Comparison of ENCODE assay signal across 12 mouse cellular contexts in the genomic region with DNA sequence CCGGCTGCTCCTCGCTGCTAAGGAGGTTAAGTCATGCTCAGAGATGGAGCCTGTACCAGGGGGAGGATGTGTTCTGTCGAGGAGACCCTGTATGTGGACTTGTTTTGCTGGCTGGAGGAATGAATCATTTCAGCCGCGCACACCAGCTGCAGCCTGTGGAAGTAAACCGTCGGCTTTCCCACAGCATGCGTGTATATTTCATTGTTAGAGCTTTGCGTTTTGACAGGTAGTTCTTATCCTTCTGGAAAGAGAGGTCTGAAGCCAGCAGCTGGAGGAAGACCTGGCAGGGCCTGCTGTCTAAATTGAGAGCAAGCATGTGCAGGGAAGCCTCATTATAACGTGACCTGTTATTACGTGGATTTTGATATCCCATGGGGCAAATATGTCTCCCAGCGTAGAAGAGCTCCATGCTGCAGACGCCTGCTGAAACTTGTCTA.
DNase-seq lines count a peak whose midpoint lies in the region; ATAC-seq lines count a peak whose summit lies in the region.
"Had no signal": no experiment of that assay in that cellular context is flagged by ENCODE, and none has a peak within 500 bp of the region (broad histone marks: within the 10 kb centered on the region; RNA-seq: fewer than 3 reads in every experiment).

No protein-coding gene starts in this region.

- H3K4me1 ChIP-seq in kidney, embryonic 14.5 days (ENCODE audit: control insufficient read depth, insufficient read depth, low read length) = peaks cover 5% of the 10 kb centered on the region; the same call in 1 of the 2 replicates
- H3K4me1 ChIP-seq: liver, embryonic 15.5 days had no signal

- no peaks in the 10 kb centered on the region for H3K36me3 ChIP-seq in kidney, embryonic 14.5 days (ENCODE audit: control insufficient read depth, insufficient read depth, low read length)
- H3K36me3 ChIP-seq: heart, embryonic 15.5 days; liver, embryonic 15.5 days had no signal

- H3K27me3 ChIP-seq in kidney, embryonic 14.5 days (ENCODE audit: control insufficient read depth, insufficient read depth, low read length) = no peaks in the 10 kb centered on the region; the same call in 1 of the 2 replicates
- H3K27me3 ChIP-seq: heart, embryonic 15.5 days; liver, embryonic 15.5 days had no signal

- H3K9me3 ChIP-seq in kidney, embryonic 14.5 days (ENCODE audit: control insufficient read depth, low read length) = no peaks in the 10 kb centered on the region
- H3K9me3 ChIP-seq: heart, embryonic 15.5 days; liver, embryonic 15.5 days had no signal

- no peak overlapping the region; the same call in 1 of the 2 replicates for H3K27ac ChIP-seq in kidney, embryonic 14.5 days (ENCODE audit: low read depth, low read length)
- H3K27ac ChIP-seq: heart, embryonic 15.5 days; liver, embryonic 15.5 days had no signal

- DNase-seq in embryo, embryonic 11.5 days (ENCODE audit: low read depth, low spot score) = peak; percentile 26
- DNase-seq in embryo, embryonic 10.5 days (ENCODE audit: low spot score) = no peak
- no peak for DNase-seq in kidney, postnatal 25 days
- DNase-seq in right cerebral cortex, postnatal 25 days = peak; percentile 33
- no peak for DNase-seq in right cerebral cortex, postnatal 36 days (ENCODE audit: low spot score in 2 of 2)
- no peak for DNase-seq in retina, postnatal 1 day
- DNase-seq in spleen, postnatal 4 days (ENCODE audit: low spot score in 2 of 2) = no peak
- DNase-seq: cerebellum, adult 11 months; thymus, postnatal 4 days had no signal

- ATAC-seq in kidney, embryonic 14.5 days (ENCODE audit: low FRiP score, low TSS enrichment) = peak; percentile 40; the same call in 1 of the 2 replicates

- no peak overlapping the region for H3K4me3 ChIP-seq in kidney, embryonic 14.5 days (ENCODE audit: low read length)
- H3K4me3 ChIP-seq: heart, embryonic 15.5 days; liver, embryonic 15.5 days had no signal

- no peak overlapping the region for H3K9ac ChIP-seq in kidney, embryonic 14.5 days (ENCODE audit: low read depth, low read length)
- H3K9ac ChIP-seq: heart, embryonic 15.5 days; liver, embryonic 15.5 days had no signal

- no peak overlapping the region for H3K4me2 ChIP-seq in kidney, embryonic 14.5 days (replicated peaks; ENCODE audit: low read depth, low read length)
- H3K4me2 ChIP-seq: heart, embryonic 15.5 days; liver, embryonic 15.5 days had no signal

- WGBS in kidney, embryonic 14.5 days = 31% methylated on average over 13 of the region's 13 CpGs

Comparison
In these comparisons a context has a peak if more than half of its experiments do, and no peak if none do; other contexts are left out.
1. DNase-seq: peak in embryo, embryonic 11.5 days (single experiment) and right cerebral cortex, postnatal 25 days (single experiment); none in embryo, embryonic 10.5 days (single experiment), kidney, postnatal 25 days (0 of 2), right cerebral cortex, postnatal 36 days (0 of 2), retina, postnatal 1 day (single experiment) and spleen, postnatal 4 days (0 of 2).